Mouse (Mus musculus): ENCODE data around the gene Taf15. TPM values are rescaled to one million over a fixed set of nuclear protein-coding genes. Genes with fewer than 3 reads are reported as not detected.

The Taf15 gene
- polyA plus RNA-seq, 1 experiment from 2014 or later, result 13.7 TPM

- Histone ChIP-seq H3K9ac (replicated peaks; ENCODE audit: low read length) (no peak overlapping the region), H3K36me3 (ENCODE audit: control insufficient read depth, insufficient read depth, low read length) (no peaks in the 10 kb centered on the region), H3K4me2 (ENCODE audit: low read length) (no peak overlapping the region), H3K4me3 (replicated peaks; ENCODE audit: low read depth, low read length) (no peak overlapping the region), H3K4me1 (ENCODE audit: control insufficient read depth, insufficient read depth, low read length) (no peaks in the 10 kb centered on the region), H3K27me3 (ENCODE audit: control insufficient read depth, insufficient read depth, low read length) (peaks cover 49% of the 10 kb centered on the region), H3K9me3 (ENCODE audit: control insufficient read depth, low read length) (no peaks in the 10 kb centered on the region), H3K27ac (replicated peaks; ENCODE audit: low read depth, low read length) (no peak overlapping the region)
- no peak for DNase-seq
- WGBS, result 40% methylated on average over 7 of the region's 7 CpGs
- no peak for ATAC-seq (ENCODE audit: low FRiP score, low TSS enrichment)
These were observed 31.7 kb upstream of the Taf15 start for GRCm38 (mm10) chr11:83441235-83441634.

GRCm38 (mm10) chr11:83442596-83443267 lies 30.2 kb upstream of the Taf15 start:
- 11% methylated on average over 29 of the region's 29 CpGs for WGBS
- Histone ChIP-seq H3K4me2 (ENCODE audit: low read length) (peak overlapping the region; percentile 48), H3K27ac (replicated peaks; ENCODE audit: low read depth, low read length) (no peak overlapping the region), H3K4me1 (ENCODE audit: control insufficient read depth, insufficient read depth, low read length) (no peaks in the 10 kb centered on the region), H3K9ac (replicated peaks; ENCODE audit: low read length) (0 out of 2 replicates have a peak overlapping the region, but pooled peaks have one; percentile 20), H3K9me3 (ENCODE audit: control insufficient read depth, low read length) (no peaks in the 10 kb centered on the region), H3K27me3 (ENCODE audit: control insufficient read depth, insufficient read depth, low read length) (peaks cover 52% of the 10 kb centered on the region), H3K4me3 (replicated peaks; ENCODE audit: low read depth, low read length) (peak overlapping the region; percentile 19), H3K36me3 (ENCODE audit: control insufficient read depth, insufficient read depth, low read length) (no peaks in the 10 kb centered on the region)
- DNase-seq, result peak; percentile 92
- no peak for ATAC-seq (ENCODE audit: low FRiP score, low TSS enrichment)

- no peak overlapping the region for H3K27ac ChIP-seq (replicated peaks; ENCODE audit: low read depth, low read length)
- H3K36me3 ChIP-seq (ENCODE audit: control insufficient read depth, insufficient read depth, low read length), result no peaks in the 10 kb centered on the region
- ATAC-seq (ENCODE audit: low FRiP score, low TSS enrichment), result no peak
- H3K4me1 ChIP-seq (ENCODE audit: control insufficient read depth, insufficient read depth, low read length), result no peaks in the 10 kb centered on the region
- H3K9ac ChIP-seq (replicated peaks; ENCODE audit: low read length), result no peak overlapping the region
- H3K27me3 ChIP-seq (ENCODE audit: control insufficient read depth, insufficient read depth, low read length), result peaks cover 55% of the 10 kb centered on the region
- 12% methylated on average over 7 of the region's 7 CpGs for WGBS
- no peak for DNase-seq
- H3K4me3 ChIP-seq (replicated peaks; ENCODE audit: low read depth, low read length), result no peak overlapping the region
- H3K9me3 ChIP-seq (ENCODE audit: control insufficient read depth, low read length), result no peaks in the 10 kb centered on the region
- no peak overlapping the region for H3K4me2 ChIP-seq (ENCODE audit: low read length)
These were observed 29.1 kb upstream of the Taf15 start for GRCm38 (mm10) chr11:83443824-83444223.

- H3K9me3 ChIP-seq (ENCODE audit: control insufficient read depth, low read length), result no peaks in the 10 kb centered on the region
- DNase-seq (no peak), ATAC-seq (ENCODE audit: low FRiP score, low TSS enrichment) (no peak)
- 0 out of 2 replicates have a peak overlapping the region, but pooled peaks have one; percentile 7 for H3K4me3 ChIP-seq (replicated peaks; ENCODE audit: low read depth, low read length)
- 0 out of 2 replicates have a peak overlapping the region, but pooled peaks have one; percentile 13 for H3K4me2 ChIP-seq (ENCODE audit: low read length)
- no peak overlapping the region for H3K27ac ChIP-seq (replicated peaks; ENCODE audit: low read depth, low read length)
- 26% methylated on average over 19 of the region's 19 CpGs for WGBS
- H3K9ac ChIP-seq (replicated peaks; ENCODE audit: low read length), result no peak overlapping the region
- peaks cover 3% of the 10 kb centered on the region; the same call in 1 of the 2 replicates for H3K4me1 ChIP-seq (ENCODE audit: control insufficient read depth, insufficient read depth, low read length)
- no peaks in the 10 kb centered on the region for H3K36me3 ChIP-seq (ENCODE audit: control insufficient read depth, insufficient read depth, low read length)
- peaks cover 55% of the 10 kb centered on the region for H3K27me3 ChIP-seq (ENCODE audit: control insufficient read depth, insufficient read depth, low read length)
These were observed 27.9 kb upstream of the Taf15 start for GRCm38 (mm10) chr11:83445001-83445400.

- H3K27ac ChIP-seq (replicated peaks; ENCODE audit: low read depth, low read length), result no peak overlapping the region
- H3K4me2 ChIP-seq (ENCODE audit: low read length), result no peak overlapping the region
- no peaks in the 10 kb centered on the region for H3K36me3 ChIP-seq (ENCODE audit: control insufficient read depth, insufficient read depth, low read length)
- ATAC-seq (ENCODE audit: low FRiP score, low TSS enrichment) (no peak), DNase-seq (no peak)
- H3K9ac ChIP-seq (replicated peaks; ENCODE audit: low read length), result no peak overlapping the region
- H3K4me3 ChIP-seq (replicated peaks; ENCODE audit: low read depth, low read length), result no peak overlapping the region
- peaks cover 36% of the 10 kb centered on the region for H3K27me3 ChIP-seq (ENCODE audit: control insufficient read depth, insufficient read depth, low read length)
- WGBS, result 77% methylated on average over 10 of the region's 10 CpGs
- H3K9me3 ChIP-seq (ENCODE audit: control insufficient read depth, low read length), result no peaks in the 10 kb centered on the region
- H3K4me1 ChIP-seq (ENCODE audit: control insufficient read depth, insufficient read depth, low read length), result peaks cover 3% of the 10 kb centered on the region; the same call in 1 of the 2 replicates
These were observed 25.3 kb upstream of the Taf15 start for GRCm38 (mm10) chr11:83447612-83448011.

GRCm38 (mm10) chr11:83448021-83448926 lies 24.6 kb upstream of the Taf15 start:
- Histone ChIP-seq H3K27me3 (ENCODE audit: control insufficient read depth, insufficient read depth, low read length) (peaks cover 31% of the 10 kb centered on the region), H3K36me3 (ENCODE audit: control insufficient read depth, insufficient read depth, low read length) (no peaks in the 10 kb centered on the region), H3K27ac (replicated peaks; ENCODE audit: low read depth, low read length) (no peak overlapping the region), H3K4me2 (ENCODE audit: low read length) (no peak overlapping the region), H3K9me3 (ENCODE audit: control insufficient read depth, low read length) (no peaks in the 10 kb centered on the region), H3K4me1 (ENCODE audit: control insufficient read depth, insufficient read depth, low read length) (peaks cover 3% of the 10 kb centered on the region; the same call in 1 of the 2 replicates), H3K9ac (replicated peaks; ENCODE audit: low read length) (no peak overlapping the region), H3K4me3 (replicated peaks; ENCODE audit: low read depth, low read length) (no peak overlapping the region)
- WGBS, result 41% methylated on average over 16 of the region's 16 CpGs
- DNase-seq (no peak), ATAC-seq (ENCODE audit: low FRiP score, low TSS enrichment) (no peak)

- Histone ChIP-seq H3K9me3 (ENCODE audit: control insufficient read depth, low read length) (no peaks in the 10 kb centered on the region), H3K4me2 (ENCODE audit: low read length) (no peak overlapping the region), H3K4me1 (ENCODE audit: control insufficient read depth, insufficient read depth, low read length) (peaks cover 3% of the 10 kb centered on the region; the same call in 1 of the 2 replicates), H3K27ac (replicated peaks; ENCODE audit: low read depth, low read length) (no peak overlapping the region), H3K4me3 (replicated peaks; ENCODE audit: low read depth, low read length) (no peak overlapping the region), H3K36me3 (ENCODE audit: control insufficient read depth, insufficient read depth, low read length) (no peaks in the 10 kb centered on the region), H3K9ac (replicated peaks; ENCODE audit: low read length) (no peak overlapping the region), H3K27me3 (ENCODE audit: control insufficient read depth, insufficient read depth, low read length) (peaks cover 24% of the 10 kb centered on the region)
- ATAC-seq (ENCODE audit: low FRiP score, low TSS enrichment), result no peak
- DNase-seq, result no peak
These were observed 24.0 kb upstream of the Taf15 start for GRCm38 (mm10) chr11:83448927-83449236.

- Histone ChIP-seq H3K4me3 (replicated peaks; ENCODE audit: low read depth, low read length) (no peak overlapping the region), H3K27ac (replicated peaks; ENCODE audit: low read depth, low read length) (no peak overlapping the region), H3K27me3 (ENCODE audit: control insufficient read depth, insufficient read depth, low read length) (peaks cover 22% of the 10 kb centered on the region), H3K36me3 (ENCODE audit: control insufficient read depth, insufficient read depth, low read length) (no peaks in the 10 kb centered on the region), H3K9ac (replicated peaks; ENCODE audit: low read length) (no peak overlapping the region), H3K9me3 (ENCODE audit: control insufficient read depth, low read length) (no peaks in the 10 kb centered on the region), H3K4me2 (ENCODE audit: low read length) (no peak overlapping the region), H3K4me1 (ENCODE audit: control insufficient read depth, insufficient read depth, low read length) (peaks cover 3% of the 10 kb centered on the region; the same call in 1 of the 2 replicates)
- DNase-seq (no peak), ATAC-seq (ENCODE audit: low FRiP score, low TSS enrichment) (no peak)
- WGBS, result 74% methylated on average over 4 of the region's 4 CpGs
These were observed 23.6 kb upstream of the Taf15 start for GRCm38 (mm10) chr11:83449298-83449697.

Data from midbrain, embryonic 14.5 days (tissue).